Mouse (Mus musculus) B cell, adult 2 months (primary cell): ENCODE results near the gene Ssx2ip.

Experiments
- DNase-seq, 2 experiments: peaks; one replicate each; pipeline ENCODE4 v3.0.0; 2022

Ssx2ip gene

DNA sequence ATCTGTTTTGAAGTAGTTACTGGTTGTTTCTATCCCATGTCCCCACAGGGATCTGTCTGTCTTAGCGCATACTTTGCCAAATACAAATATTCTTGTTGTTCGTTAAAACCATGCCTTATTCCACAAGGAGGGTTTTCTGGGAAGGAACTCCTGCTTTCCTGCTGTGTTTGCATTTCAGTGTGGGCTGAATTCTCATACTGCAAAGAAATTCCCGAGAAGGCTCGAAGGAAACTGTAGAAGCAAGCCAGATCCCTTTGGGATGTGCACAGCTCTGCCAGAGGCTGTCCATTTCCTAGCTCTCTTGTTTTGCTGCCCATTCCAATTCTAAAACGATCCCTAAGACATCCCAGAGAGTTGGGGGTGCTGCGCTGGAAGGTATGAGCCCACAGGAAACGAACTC is 36.0 kb downstream of the Ssx2ip start:
- no peak for DNase-seq

DNA sequence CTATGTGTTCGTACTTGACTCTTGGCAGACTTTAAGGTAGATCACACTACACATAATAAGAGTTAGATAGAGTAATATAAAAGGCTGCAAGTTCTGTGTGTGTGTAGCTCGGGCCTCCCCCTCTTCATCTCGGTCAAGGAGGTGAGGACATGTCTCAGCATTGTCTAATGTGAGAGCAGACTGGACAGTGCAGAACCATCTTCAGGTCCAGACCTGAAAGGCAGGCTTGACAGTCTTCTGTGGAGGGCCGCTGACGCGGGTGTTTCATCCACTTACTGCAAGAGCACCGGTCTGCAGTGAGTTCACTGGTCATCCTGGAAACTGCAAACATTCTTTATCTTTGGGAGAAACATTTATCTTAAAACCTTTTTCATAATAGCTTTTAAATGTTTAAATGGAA is 38.0 kb downstream of the Ssx2ip start:
- no peak for DNase-seq

- no peak for DNase-seq
These were observed 38.5 kb downstream of the Ssx2ip start for GRCm38 (mm10) chr3:146442936-146443335.

- DNase-seq = no peak
These were observed 38.9 kb downstream of the Ssx2ip start for GRCm38 (mm10) chr3:146443380-146443779.

DNA sequence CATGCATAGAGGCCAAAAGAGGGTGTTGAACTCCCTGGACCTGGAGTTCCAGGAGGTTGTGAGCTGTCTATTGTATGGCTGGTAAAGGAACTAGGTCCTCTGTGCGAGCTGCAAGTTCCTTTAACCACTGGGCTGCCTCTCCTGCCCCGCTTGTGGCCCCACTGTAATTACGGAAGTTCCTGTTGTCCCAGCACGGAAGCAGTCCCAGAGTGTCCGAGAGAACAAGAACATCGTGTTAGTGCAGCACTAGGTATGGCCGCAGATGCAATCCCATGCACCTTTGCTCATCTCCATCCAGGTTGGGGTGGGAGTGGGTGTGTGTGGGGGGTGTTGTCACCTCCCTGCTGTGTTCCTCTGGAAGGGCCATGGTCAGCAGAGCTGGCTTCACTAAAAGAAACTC is 40.4 kb downstream of the Ssx2ip start:
- DNase-seq = no peak

DNA sequence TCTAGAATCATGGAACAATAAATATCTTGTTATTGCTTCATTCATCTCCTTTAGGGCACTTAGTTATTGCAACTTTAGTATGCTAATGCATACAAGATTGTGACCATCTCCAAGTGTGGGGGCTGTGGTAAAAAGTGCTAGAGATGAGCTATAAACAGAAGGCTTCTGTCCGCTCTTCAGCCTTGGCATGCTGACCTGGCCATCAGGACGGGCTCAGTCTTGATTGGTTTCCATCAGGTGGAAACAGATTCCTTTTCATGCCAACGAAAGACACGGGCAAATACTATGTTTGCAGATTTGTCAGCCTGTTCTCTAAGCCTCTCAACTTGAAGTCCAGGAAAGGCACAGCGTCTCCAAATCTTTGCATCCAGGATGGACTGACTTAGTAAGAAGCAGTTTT is 42.7 kb downstream of the Ssx2ip start:
- no peak for DNase-seq

DNA sequence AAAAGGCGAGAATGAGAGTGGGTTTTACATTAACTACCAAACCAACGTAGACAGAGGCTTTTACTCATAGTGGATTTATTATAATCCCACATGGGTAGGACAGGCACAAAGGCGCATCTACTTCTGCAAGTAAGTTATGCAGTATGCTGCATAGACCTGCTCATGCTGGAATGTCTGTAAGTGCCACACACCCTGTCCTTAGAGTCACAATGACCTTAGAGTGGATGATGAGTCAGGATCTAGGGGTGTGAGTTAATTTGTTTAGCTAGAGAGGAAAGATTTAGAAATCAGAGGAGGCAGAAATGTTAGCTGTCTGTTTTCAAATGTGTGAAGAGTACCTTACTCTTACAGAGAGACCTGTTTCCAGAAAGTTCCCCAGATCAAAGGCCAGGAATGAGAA is 43.2 kb downstream of the Ssx2ip start:
- DNase-seq = no peak

DNA sequence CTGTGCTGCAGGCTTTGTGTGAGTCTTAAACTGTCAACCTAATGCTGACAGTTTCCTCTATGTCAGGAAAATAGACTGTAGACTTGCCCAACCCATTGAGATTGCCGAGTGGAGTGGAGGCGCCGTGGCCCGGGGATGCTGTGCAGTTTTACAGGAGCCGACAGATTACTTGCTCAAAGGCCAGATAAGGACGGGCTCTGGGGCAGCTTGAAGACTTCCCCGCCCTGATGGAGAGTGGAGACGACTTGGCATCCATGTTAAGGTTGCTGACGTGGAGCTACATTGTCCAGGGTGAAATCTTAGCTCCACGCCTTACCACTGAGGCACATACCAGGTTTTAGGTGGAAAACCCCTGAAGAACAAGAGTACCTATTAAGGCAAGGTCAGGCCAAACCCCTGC is 43.9 kb downstream of the Ssx2ip start:
- DNase-seq = no peak

DNA sequence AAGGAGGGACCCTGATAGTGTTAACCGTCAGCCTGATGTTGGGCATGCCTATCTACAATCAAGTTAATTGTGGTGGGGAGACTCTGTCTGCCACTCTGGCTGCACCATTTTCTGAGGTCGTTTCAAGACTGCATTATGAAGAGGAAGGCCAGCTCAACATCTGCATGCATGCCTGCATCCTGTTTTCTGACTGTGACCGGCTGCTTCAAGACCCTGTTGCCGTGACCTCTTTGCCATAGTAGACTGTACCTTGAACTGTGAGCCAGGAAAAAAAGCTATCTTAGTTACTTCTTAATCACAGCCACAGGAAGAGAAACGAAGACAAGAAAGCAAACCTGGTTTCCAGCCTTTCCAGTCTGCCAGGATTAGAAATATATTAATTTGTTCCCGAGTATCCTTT is 44.5 kb downstream of the Ssx2ip start:
- DNase-seq = no peak

GRCm38 (mm10) chr3:146449745-146450250 is 45.4 kb downstream of the Ssx2ip start, which contains the start of gene Ctbs:
Ctbs (plus strand) TSS chr3:146449795.
- DNase-seq = no peak

DNA sequence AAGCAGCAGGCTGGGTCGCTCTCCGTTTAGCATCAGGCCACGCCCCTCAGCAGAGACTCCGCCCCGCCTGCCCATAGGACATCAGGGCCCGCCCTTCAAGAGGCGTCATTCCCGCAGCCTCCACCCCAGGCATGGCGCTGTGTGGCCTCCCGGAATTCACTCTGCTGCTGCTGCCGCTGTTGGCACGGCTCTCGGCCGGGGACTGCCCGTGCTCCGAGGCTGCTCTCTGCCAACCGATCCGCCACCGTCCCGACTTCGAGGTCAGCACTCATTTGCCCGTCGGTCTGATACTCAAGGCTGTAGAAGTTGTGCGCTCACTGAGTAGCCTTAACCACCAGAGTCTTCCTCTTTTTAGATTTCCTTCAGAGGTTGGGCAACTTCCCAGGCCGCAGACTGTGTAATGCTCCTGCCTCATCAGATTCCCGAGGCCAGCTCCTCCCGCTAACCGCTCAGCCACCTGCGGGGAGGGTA is 46.0 kb downstream of the Ssx2ip start:
- DNase-seq = peak; percentile 94 to 95

DNA sequence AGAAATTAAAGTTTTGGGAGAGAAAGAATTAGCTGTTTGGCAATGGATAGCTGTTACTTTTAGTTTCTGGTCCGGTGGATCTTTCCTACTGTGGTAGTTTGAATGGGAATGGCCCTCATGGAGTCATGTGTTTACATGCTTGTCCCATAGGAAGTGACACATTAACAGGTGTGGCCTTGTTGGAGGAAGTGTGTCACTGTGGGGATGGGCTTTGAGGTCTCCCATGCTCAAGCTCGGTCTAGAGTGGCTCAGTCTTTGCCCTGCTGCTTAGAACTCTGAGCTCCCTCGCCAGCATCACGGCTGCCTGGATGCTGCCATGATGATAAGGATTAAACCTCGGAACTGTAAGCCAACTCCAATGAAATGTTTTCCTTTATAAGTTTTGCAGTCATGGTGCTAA is 46.9 kb downstream of the Ssx2ip start:
- no peak for DNase-seq

GRCm38 (mm10) chr3:146462939-146463338 is 58.5 kb downstream of the Ssx2ip start:
- DNase-seq = no peak

- no peak for DNase-seq
These were observed 64.8 kb downstream of the Ssx2ip start for GRCm38 (mm10) chr3:146469226-146469625.

DNA sequence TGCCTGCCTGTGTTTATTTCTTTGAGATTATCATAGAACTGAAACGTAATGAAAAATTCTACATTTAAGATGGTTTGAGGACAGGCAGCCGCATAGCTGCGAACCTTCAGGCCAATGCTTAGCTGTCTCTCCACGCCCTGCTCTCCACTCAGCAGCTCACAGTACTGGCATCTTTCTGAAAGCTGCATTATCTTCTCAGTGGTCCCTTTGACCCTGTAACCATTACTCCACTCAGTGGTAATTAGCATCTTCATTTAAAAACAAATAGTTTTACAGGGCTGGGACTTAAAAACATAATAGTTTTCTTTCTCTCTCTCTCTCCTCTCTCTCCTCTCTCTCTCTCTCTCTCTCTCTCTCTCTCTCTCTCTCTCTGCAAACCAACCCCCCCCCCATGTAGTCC is 68.2 kb downstream of the Ssx2ip start:
- no peak for DNase-seq

GRCm38 (mm10) chr3:146473741-146474140 is 69.3 kb downstream of the Ssx2ip start:
- no peak for DNase-seq

DNA sequence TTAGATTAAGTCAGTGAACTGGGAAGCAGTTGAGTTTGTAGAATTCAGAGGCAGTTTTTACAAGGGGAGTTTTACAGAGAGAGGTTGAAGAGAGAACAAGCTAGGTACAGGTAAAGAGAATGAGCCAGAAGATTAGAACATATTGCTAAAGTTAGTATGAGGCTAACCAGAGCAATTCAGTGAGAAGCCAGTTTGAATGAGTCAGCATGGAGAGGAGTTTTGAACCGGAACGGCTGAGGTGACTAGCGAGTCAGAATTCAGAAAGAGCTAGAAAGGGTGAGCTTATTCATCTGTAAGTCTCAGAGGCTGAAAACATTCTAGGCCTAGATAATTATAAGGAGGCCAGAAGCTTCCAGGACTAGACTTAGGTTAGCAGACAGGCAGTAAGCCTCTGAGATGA is 70.0 kb downstream of the Ssx2ip start:
- no peak for DNase-seq

DNA sequence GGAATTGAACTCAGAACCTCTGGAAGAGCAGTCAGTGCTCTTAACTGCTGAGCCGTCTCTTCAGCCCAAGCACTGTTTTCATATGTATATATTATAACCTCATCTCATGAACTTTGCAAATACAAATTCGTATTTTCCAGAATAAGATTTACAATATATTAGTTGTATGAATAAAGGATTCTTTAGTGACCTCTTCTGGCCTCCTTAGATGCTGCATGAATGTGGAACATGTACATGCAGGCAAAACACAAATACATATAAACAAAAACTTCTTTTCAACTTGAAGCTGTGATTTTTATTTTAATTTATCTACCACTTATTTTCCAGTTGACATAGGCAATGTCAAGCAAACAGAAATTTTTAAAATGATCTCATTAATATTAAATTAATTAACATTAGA is 77.6 kb downstream of the Ssx2ip start:
- DNase-seq = no peak

DNA sequence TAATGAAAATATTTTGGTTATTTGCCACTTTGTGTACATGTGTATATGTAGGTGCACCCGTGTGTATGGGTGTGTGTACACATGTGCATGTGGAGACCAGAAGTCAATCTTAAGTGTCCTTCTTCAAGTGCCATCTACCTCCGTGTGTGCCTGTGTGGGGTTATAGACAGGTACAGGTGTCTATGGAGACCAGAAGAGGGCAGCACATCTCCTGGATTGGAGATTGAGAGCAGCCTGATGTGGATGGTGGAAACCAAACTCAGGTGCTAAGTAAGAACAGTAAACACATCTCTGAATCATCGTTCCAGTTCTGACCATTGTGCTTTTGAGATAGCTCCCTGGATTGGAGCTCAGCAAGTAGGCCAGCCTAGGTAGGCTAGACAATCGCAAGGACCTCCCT is 82.0 kb downstream of the Ssx2ip start:
- DNase-seq = no peak
